Mouse (Mus musculus): Measurements from ENCODE around the gene Ccdc83.

DNA sequence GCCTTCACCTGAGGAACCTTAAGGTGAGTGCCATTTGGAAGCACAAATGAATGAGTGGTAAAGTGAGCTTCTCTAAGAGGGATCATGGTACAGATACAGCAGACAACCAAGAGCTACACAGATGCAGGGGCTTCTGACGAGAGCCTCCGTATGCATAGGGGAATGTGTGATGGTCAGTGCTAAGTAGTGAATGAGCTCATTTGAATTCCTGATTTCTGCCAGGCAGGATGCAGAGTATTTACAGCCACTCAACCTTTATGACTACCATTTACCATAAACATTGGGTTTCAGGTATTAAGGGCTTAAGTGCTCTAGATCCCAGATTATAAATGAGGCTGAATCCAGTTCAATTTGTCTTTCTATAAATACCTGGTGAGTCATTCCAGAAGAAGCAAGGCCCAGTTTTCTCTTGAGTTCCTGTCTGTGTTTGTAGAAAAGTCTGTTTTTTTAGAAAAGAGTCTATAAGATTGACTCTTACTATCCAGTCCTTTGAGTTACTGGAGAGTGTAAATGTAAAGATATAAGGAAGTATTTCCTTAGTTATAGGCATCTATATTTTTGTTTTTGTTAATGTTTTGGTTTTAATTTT, 63.6 kb downstream of the Ccdc83 start:
- TF ChIP-seq EP300 (IDR thresholded peaks at IDR 0.05; ENCODE audit: low read depth) (no peak), CTCF (IDR thresholded peaks at IDR 0.05; ENCODE audit: low read depth) (no peak)

Data from heart, postnatal 0 days (tissue).